Comparison of ENCODE assay signal across 26 mouse cellular contexts in genomic region chr7:54505235-54505634, GRCm38 (mm10).
A peak's percentile ranks its signal among the peaks of the same experiment; 100 is the strongest.
DNase-seq lines count a peak whose midpoint lies in the region; ATAC-seq and TF ChIP-seq lines count a peak whose summit lies in the region.
"Had no signal": no experiment of that assay in that cellular context is flagged by ENCODE, and none has a peak within 500 bp of the region (broad histone marks: within the 10 kb centered on the region; RNA-seq: fewer than 3 reads in every experiment).

No protein-coding gene starts in this region.

- 0 out of 2 replicates have a peak, but pooled peaks cover 8% of the 10 kb centered on the region for H3K4me1 ChIP-seq in hindbrain, embryonic 13.5 days (replicated peaks)
- H3K4me1 ChIP-seq in hindbrain, embryonic 10.5 days (replicated peaks): no peaks in the 10 kb centered on the region
- peaks cover 5% of the 10 kb centered on the region; the same call in 1 of the 2 replicates for H3K4me1 ChIP-seq in neural tube, embryonic 13.5 days (replicated peaks)
- no peaks in the 10 kb centered on the region for H3K4me1 ChIP-seq in neural tube, embryonic 15.5 days
- H3K4me1 ChIP-seq in thymus, adult 2 months (replicated peaks; ENCODE audit: control insufficient read depth, insufficient read depth, low read length): no peaks in the 10 kb centered on the region
- H3K4me1 ChIP-seq: heart, embryonic 10.5 days; kidney, embryonic 15.5 days; limb, embryonic 13.5 days; lung, embryonic 15.5 days; midbrain, embryonic 12.5 days; neural tube, embryonic 12.5 days had no signal

- TF ChIP-seq POLR2A in thymus, adult 2 months (IDR thresholded peaks at IDR 0.05; ENCODE audit: control insufficient read depth, extremely low read depth, insufficient read depth, low read length, poor library complexity): no peak

- no peaks in the 10 kb centered on the region for H3K27me3 ChIP-seq in hindbrain, embryonic 13.5 days
- H3K27me3 ChIP-seq in hindbrain, embryonic 10.5 days (ENCODE audit: insufficient read depth, poor library complexity, severe bottlenecking): no peaks in the 10 kb centered on the region
- H3K27me3 ChIP-seq in neural tube, embryonic 13.5 days: no peaks in the 10 kb centered on the region
- H3K27me3 ChIP-seq in neural tube, embryonic 15.5 days (replicated peaks): no peaks in the 10 kb centered on the region
- H3K27me3 ChIP-seq in thymus, adult 2 months (ENCODE audit: control insufficient read depth, insufficient read depth, low read length): no peaks in the 10 kb centered on the region
- H3K27me3 ChIP-seq: kidney, embryonic 15.5 days; limb, embryonic 13.5 days; lung, embryonic 15.5 days; midbrain, embryonic 12.5 days; neural tube, embryonic 12.5 days had no signal

- no peak overlapping the region for H3K27ac ChIP-seq in hindbrain, embryonic 13.5 days
- H3K27ac ChIP-seq in hindbrain, embryonic 10.5 days: no peak overlapping the region
- H3K27ac ChIP-seq in neural tube, embryonic 13.5 days (replicated peaks): no peak overlapping the region
- no peak overlapping the region for H3K27ac ChIP-seq in neural tube, embryonic 15.5 days (replicated peaks)
- H3K27ac ChIP-seq in thymus, adult 2 months (ENCODE audit: control insufficient read depth, insufficient read depth, low read length): no peak overlapping the region
- H3K27ac ChIP-seq: heart, embryonic 10.5 days; kidney, embryonic 15.5 days; limb, embryonic 13.5 days; lung, embryonic 15.5 days; midbrain, embryonic 12.5 days; neural tube, embryonic 12.5 days had no signal

- no peak for TF ChIP-seq CTCF in thymus, adult 2 months (IDR thresholded peaks at IDR 0.05; ENCODE audit: borderline replicate concordance, control insufficient read depth, extremely low read depth, insufficient read depth, low read length, poor library complexity)

- no peaks in the 10 kb centered on the region for H3K36me3 ChIP-seq in hindbrain, embryonic 13.5 days
- no peaks in the 10 kb centered on the region for H3K36me3 ChIP-seq in hindbrain, embryonic 10.5 days
- H3K36me3 ChIP-seq in neural tube, embryonic 13.5 days: no peaks in the 10 kb centered on the region
- no peaks in the 10 kb centered on the region for H3K36me3 ChIP-seq in neural tube, embryonic 15.5 days
- H3K36me3 ChIP-seq in thymus, adult 2 months (ENCODE audit: control insufficient read depth, insufficient read depth, low read length): no peaks in the 10 kb centered on the region
- H3K36me3 ChIP-seq: G1E; heart, embryonic 10.5 days; kidney, embryonic 15.5 days; limb, embryonic 13.5 days; lung, embryonic 15.5 days; midbrain, embryonic 12.5 days; neural tube, embryonic 12.5 days had no signal

- no peaks in the 10 kb centered on the region for H3K9me3 ChIP-seq in hindbrain, embryonic 13.5 days
- no peaks in the 10 kb centered on the region for H3K9me3 ChIP-seq in hindbrain, embryonic 10.5 days
- H3K9me3 ChIP-seq in neural tube, embryonic 13.5 days: no peaks in the 10 kb centered on the region
- H3K9me3 ChIP-seq in neural tube, embryonic 15.5 days (replicated peaks): no peaks in the 10 kb centered on the region
- H3K9me3 ChIP-seq: G1E; heart, embryonic 10.5 days; kidney, embryonic 15.5 days; limb, embryonic 13.5 days; lung, embryonic 15.5 days; midbrain, embryonic 12.5 days; neural tube, embryonic 12.5 days had no signal

- no peak overlapping the region for H3K4me2 ChIP-seq in hindbrain, embryonic 13.5 days
- no peak overlapping the region for H3K4me2 ChIP-seq in neural tube, embryonic 13.5 days
- no peak overlapping the region for H3K4me2 ChIP-seq in neural tube, embryonic 15.5 days
- H3K4me2 ChIP-seq: kidney, embryonic 15.5 days; limb, embryonic 13.5 days; liver, embryonic 11.5 days; lung, embryonic 15.5 days; midbrain, embryonic 12.5 days; neural tube, embryonic 12.5 days had no signal

- DNase-seq in cerebellum, postnatal 14 days: peak; percentile 7 to 19
- DNase-seq in cerebellum, postnatal 36 days: no peak
- no peak for DNase-seq in hindbrain, embryonic 10.5 days (ENCODE audit: low spot score)
- DNase-seq in gastrocnemius, postnatal 25 days: no peak
- no peak for DNase-seq in thymus, adult 2 months
- DNase-seq: adrenal gland, adult 8-10 months; cerebellum, adult 11 months; cerebellum, adult 9-11 months; gastrocnemius, postnatal 14 days; heart, adult 11 months; heart, postnatal 36 days; kidney, adult 11 months; kidney, postnatal 25 days had no signal

- H3K9ac ChIP-seq in hindbrain, embryonic 13.5 days: no peak overlapping the region
- no peak overlapping the region for H3K9ac ChIP-seq in neural tube, embryonic 13.5 days
- H3K9ac ChIP-seq in neural tube, embryonic 15.5 days (replicated peaks): no peak overlapping the region
- H3K9ac ChIP-seq: kidney, embryonic 15.5 days; limb, embryonic 13.5 days; lung, embryonic 15.5 days; midbrain, embryonic 12.5 days; neural tube, embryonic 12.5 days had no signal

- peak; percentile 54; the same call in 1 of the 2 replicates for ATAC-seq in hindbrain, embryonic 13.5 days (ENCODE audit: low FRiP score)
- ATAC-seq in neural tube, embryonic 13.5 days (ENCODE audit: low read depth): peak; percentile 47; the same call in 1 of the 2 replicates
- no peak for ATAC-seq in neural tube, embryonic 15.5 days (ENCODE audit: low FRiP score)
- ATAC-seq: inflammation-experienced regulatory T-cells, adult 6 months had no signal

- no peak overlapping the region for H3K4me3 ChIP-seq in hindbrain, embryonic 13.5 days
- no peak overlapping the region for H3K4me3 ChIP-seq in hindbrain, embryonic 10.5 days
- H3K4me3 ChIP-seq in neural tube, embryonic 13.5 days: no peak overlapping the region
- H3K4me3 ChIP-seq in neural tube, embryonic 15.5 days (replicated peaks): no peak overlapping the region
- no peak overlapping the region for H3K4me3 ChIP-seq in thymus, adult 2 months (ENCODE audit: control insufficient read depth, insufficient read depth, low read length)
- H3K4me3 ChIP-seq: heart, embryonic 10.5 days; kidney, embryonic 15.5 days; limb, embryonic 13.5 days; lung, embryonic 15.5 days; midbrain, embryonic 12.5 days; myocyte; neural tube, embryonic 12.5 days had no signal

Comparison
In these comparisons a context has a peak if more than half of its experiments do, and no peak if none do; other contexts are left out.
1. DNase-seq: peak in cerebellum, postnatal 14 days (2 of 2); none in cerebellum, postnatal 36 days (0 of 2), hindbrain, embryonic 10.5 days (single experiment), gastrocnemius, postnatal 25 days (single experiment) and thymus, adult 2 months (single experiment).